ENCODE assay signal across 8 mouse cellular contexts in genomic region chrX:53024268-53024667, GRCm38 (mm10). TPM values are rescaled to one million over a fixed set of nuclear protein-coding genes. Genes with fewer than 3 reads are reported as not detected.
DNase-seq lines count a peak whose midpoint lies in the region; ATAC-seq and TF ChIP-seq lines count a peak whose summit lies in the region.
"Not testable (repeated sequence)": the region's sequence is repeated elsewhere in the genome, so short reads cannot be mapped to it uniquely, and the experiment has no call there.

No protein-coding gene starts in this region.

- 27% methylated on average over 3 of the region's 3 CpGs for WGBS in embryonic facial prominence, embryonic 10.5 days
- WGBS in heart, adult 2 months, result 22% methylated on average over 3 of the region's 3 CpGs
- 19% methylated on average over 3 of the region's 3 CpGs for WGBS in kidney, embryonic 14.5 days
- 17% methylated on average over 3 of the region's 3 CpGs for WGBS in limb, embryonic 10.5 days
- 22% methylated on average over 3 of the region's 3 CpGs for WGBS in stomach, postnatal 0 days

- H3K27me3 ChIP-seq in embryonic facial prominence, embryonic 10.5 days (replicated peaks; ENCODE audit: low read depth, poor library complexity, severe bottlenecking); heart, adult 2 months (ENCODE audit: control insufficient read depth, insufficient read depth, low read length); kidney, embryonic 14.5 days (ENCODE audit: control insufficient read depth, insufficient read depth, low read length); limb, embryonic 10.5 days (ENCODE audit: low read depth, poor library complexity, severe bottlenecking); stomach, postnatal 0 days (ENCODE audit: control insufficient read depth, insufficient read depth, low read length): not testable (repeated sequence)

- intact Hi-C loops in heart, adult 2 months (cut with DNase I), result loop anchor here (2.0 to 5.0 kb wide), 3 partner anchors 93 to 233 kb away; no protein-coding TSS in a partner anchor

- not testable (repeated sequence) for H3K4me2 ChIP-seq in kidney, embryonic 14.5 days (replicated peaks; ENCODE audit: low read depth, low read length); stomach, postnatal 0 days (replicated peaks; ENCODE audit: low read depth)

- TF ChIP-seq EP300 in heart, adult 2 months (IDR thresholded peaks at IDR 0.05; ENCODE audit: insufficient read depth, low read depth, low read length); stomach, postnatal 0 days (optimal IDR thresholded peaks at IDR 0.05): not testable (repeated sequence)

- ATAC-seq in kidney, embryonic 14.5 days (ENCODE audit: low FRiP score, low TSS enrichment), result peak; percentile 68; the same call in 1 of the 2 replicates
- ATAC-seq in stomach, postnatal 0 days (ENCODE audit: low FRiP score, low TSS enrichment), result not testable (repeated sequence)

- DNase-seq in 416B (ENCODE audit: low read depth) (peak; percentile 77), ZHBTc4 (ENCODE audit: low read depth, low spot score) (peak; percentile 60)
- DNase-seq in embryonic facial prominence, embryonic 10.5 days (ENCODE audit: low spot score), result peak; percentile 37
- not testable (repeated sequence) for DNase-seq in heart, adult 2 months
- peak; percentile 36 for DNase-seq in limb, embryonic 10.5 days (ENCODE audit: low spot score)
- DNase-seq in lung, postnatal 25 days (ENCODE audit: low spot score), result peak; percentile 24
- DNase-seq in stomach, postnatal 0 days (ENCODE audit: low spot score), result peak; percentile 21

- H3K4me1 ChIP-seq in embryonic facial prominence, embryonic 10.5 days; heart, adult 2 months (ENCODE audit: control insufficient read depth, insufficient read depth, low read length); kidney, embryonic 14.5 days (ENCODE audit: control insufficient read depth, insufficient read depth, low read length); stomach, postnatal 0 days (replicated peaks; ENCODE audit: control insufficient read depth, insufficient read depth): not testable (repeated sequence)
- peaks cover 13% of the 10 kb centered on the region for H3K4me1 ChIP-seq in limb, embryonic 10.5 days

- not testable (repeated sequence) for H3K79me2 ChIP-seq in heart, adult 2 months (replicated peaks; ENCODE audit: control insufficient read depth, insufficient read depth, low read length)

- H3K4me3 ChIP-seq in embryonic facial prominence, embryonic 10.5 days; heart, adult 2 months; kidney, embryonic 14.5 days (ENCODE audit: low read length); limb, embryonic 10.5 days; stomach, postnatal 0 days (ENCODE audit: low read depth, low read length): not testable (repeated sequence)

- TF ChIP-seq CTCF in heart, adult 2 months (IDR thresholded peaks at IDR 0.05), result peak; percentile 73
- peak; percentile 66 for TF ChIP-seq CTCF in stomach, postnatal 0 days (IDR thresholded peaks at IDR 0.05; ENCODE audit: low read depth)

- not testable (repeated sequence) for H3K9me3 ChIP-seq in embryonic facial prominence, embryonic 10.5 days; kidney, embryonic 14.5 days (ENCODE audit: control insufficient read depth, low read length); limb, embryonic 10.5 days (replicated peaks); stomach, postnatal 0 days (ENCODE audit: control insufficient read depth, low read length)

- H3K27ac ChIP-seq in embryonic facial prominence, embryonic 10.5 days (replicated peaks); heart, adult 2 months; kidney, embryonic 14.5 days (ENCODE audit: low read depth, low read length); limb, embryonic 10.5 days; stomach, postnatal 0 days (replicated peaks): not testable (repeated sequence)

- H3K9ac ChIP-seq in heart, adult 2 months (ENCODE audit: low read depth, low read length); kidney, embryonic 14.5 days (ENCODE audit: low read depth, low read length); stomach, postnatal 0 days (ENCODE audit: low read length): not testable (repeated sequence)

- not testable (repeated sequence) for TF ChIP-seq POLR2A in heart, adult 2 months (IDR thresholded peaks at IDR 0.05; ENCODE audit: insufficient read depth, low read depth, low read length)

- H3K36me3 ChIP-seq in embryonic facial prominence, embryonic 10.5 days (replicated peaks); heart, adult 2 months (ENCODE audit: control insufficient read depth, insufficient read depth, low read length); kidney, embryonic 14.5 days (ENCODE audit: control insufficient read depth, insufficient read depth, low read length); limb, embryonic 10.5 days; stomach, postnatal 0 days (ENCODE audit: control insufficient read depth, insufficient read depth, low read length): not testable (repeated sequence)

RNA-seq across cellular contexts. Expression of gene Hprt, which starts 36.3 kb away (rescaled TPM):
- 96.5 and 104 TPM in 2 replicates for polyA plus RNA-seq in embryonic facial prominence, embryonic 10.5 days (2016; fragmentation: Nextera tagmentation; extraction: Ambion mirVana)
- total RNA-seq in heart, adult 2 months (2021), result 10 to 100 TPM; 47.4 to 65.8 TPM
- 16.1 and 41.6 TPM in 2 replicates for polyA plus RNA-seq in heart, adult 2 months (2012; rRNA removed)
- polyA plus RNA-seq in kidney, embryonic 14.5 days (2014; fragmentation: Nextera tagmentation; extraction: Ambion mirVana), result 156 and 173 TPM in 2 replicates
- 103 and 139 TPM in 2 replicates for polyA plus RNA-seq in limb, embryonic 10.5 days (2016; fragmentation: Nextera tagmentation; extraction: Ambion mirVana)
- 251 and 254 TPM in 2 replicates for polyA plus RNA-seq in stomach, postnatal 0 days (2015; fragmentation: Nextera tagmentation; extraction: Ambion mirVana)
